Mouse (Mus musculus): ENCODE measurements around the gene Ndufa13. TPM values are rescaled to one million over a fixed set of nuclear protein-coding genes. Genes with fewer than 3 reads are reported as not detected.

The Ndufa13 gene
- polyA plus RNA-seq, 1 experiment: 437 TPM

DNA sequence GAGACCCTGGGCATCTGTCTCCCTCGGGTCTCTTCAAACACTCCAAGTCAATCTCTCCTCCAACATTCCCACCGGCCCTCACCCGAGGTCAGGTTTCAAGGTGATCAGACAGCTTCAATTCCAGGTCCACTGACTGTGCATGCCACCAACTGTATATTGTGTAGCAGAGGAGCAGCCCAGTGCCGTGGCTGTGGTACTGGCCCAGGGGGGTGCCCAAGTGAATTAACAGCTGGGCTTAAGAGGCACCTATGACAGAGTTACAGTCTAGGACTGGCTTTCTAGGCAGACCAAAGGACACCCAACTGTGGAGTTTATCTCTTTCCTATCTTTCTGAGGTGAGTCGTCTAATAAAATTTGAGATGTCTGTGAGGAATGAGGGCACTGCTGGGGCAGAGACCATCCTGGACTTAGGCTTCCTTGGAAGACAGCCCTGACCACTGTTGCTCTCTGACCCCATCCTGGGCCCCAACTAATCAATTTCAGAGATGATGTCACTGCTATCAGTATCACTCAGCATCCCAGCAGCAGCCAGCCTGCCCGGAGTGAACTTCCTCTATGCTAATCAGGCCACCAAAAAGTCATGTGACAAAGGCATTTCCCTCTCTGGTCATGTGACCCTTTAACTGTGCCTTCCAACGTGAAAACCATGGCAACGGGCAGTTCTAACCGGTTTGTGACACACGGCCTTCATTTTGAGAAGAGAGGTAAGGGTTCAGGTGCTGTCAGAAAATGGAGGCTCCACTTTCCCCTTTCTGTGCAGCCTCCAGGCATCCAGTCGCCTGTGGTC lies 17.7 kb upstream of the Ndufa13 start:
- H3K27ac ChIP-seq (replicated peaks; ENCODE audit: low read depth, low read length): peak overlapping the region; percentile 67
- 0 out of 2 replicates have a peak overlapping the region, but pooled peaks have one; percentile 24 for H3K4me3 ChIP-seq (ENCODE audit: insufficient read depth, low read depth, low read length)
- peaks cover 8% of the 10 kb centered on the region for H3K4me1 ChIP-seq (ENCODE audit: control insufficient read depth, insufficient read depth, insufficient read length, low read length)

- no peak overlapping the region for H3K27ac ChIP-seq (replicated peaks; ENCODE audit: low read depth, low read length)
- H3K4me1 ChIP-seq (ENCODE audit: control insufficient read depth, insufficient read depth, insufficient read length, low read length): peaks cover 8% of the 10 kb centered on the region
Observed at GRCm38 (mm10) chr8:69919010-69919409, 16.7 kb upstream of the Ndufa13 start.

DNA sequence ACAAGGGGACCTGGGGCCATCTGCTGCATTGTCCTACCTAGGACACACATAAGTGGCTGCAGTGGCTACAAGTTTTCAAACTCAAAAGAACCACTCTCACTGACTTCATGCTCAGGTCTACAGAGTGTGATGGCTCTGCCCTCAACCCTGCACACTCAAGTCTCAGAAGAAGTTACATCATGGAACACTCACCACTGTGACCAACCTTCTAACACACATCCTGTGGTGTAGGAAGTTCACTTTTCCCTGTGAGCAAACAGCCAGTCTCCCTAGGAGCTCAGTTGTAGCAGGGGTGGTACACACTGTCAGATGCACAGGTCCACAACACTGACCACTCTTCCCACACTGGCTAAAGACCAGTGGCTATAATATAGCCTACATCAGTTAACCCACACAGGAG lies 16.1 kb upstream of the Ndufa13 start:
- H3K4me1 ChIP-seq (ENCODE audit: control insufficient read depth, insufficient read depth, insufficient read length, low read length): peaks cover 8% of the 10 kb centered on the region
- H3K4me3 ChIP-seq (ENCODE audit: insufficient read depth, low read depth, low read length): no peak overlapping the region
- H3K27ac ChIP-seq (replicated peaks; ENCODE audit: low read depth, low read length): no peak overlapping the region

More at GRCm38 (mm10) chr8:69919010-69919409, 16.7 kb upstream of the Ndufa13 start:
- H3K4me3 ChIP-seq (ENCODE audit: insufficient read depth, low read depth, low read length): no peak overlapping the region

- H3K4me3 ChIP-seq (ENCODE audit: insufficient read depth, low read depth, low read length): no peak overlapping the region
- no peak overlapping the region for H3K27ac ChIP-seq (replicated peaks; ENCODE audit: low read depth, low read length)
- peaks cover 4% of the 10 kb centered on the region for H3K4me1 ChIP-seq (ENCODE audit: control insufficient read depth, insufficient read depth, insufficient read length, low read length)
Observed at GRCm38 (mm10) chr8:69915748-69916147, 13.4 kb upstream of the Ndufa13 start.

GRCm38 (mm10) chr8:69914526-69914925 lies 12.2 kb upstream of the Ndufa13 start:
- H3K4me1 ChIP-seq (ENCODE audit: control insufficient read depth, insufficient read depth, insufficient read length, low read length): no peaks in the 10 kb centered on the region
- H3K27ac ChIP-seq (replicated peaks; ENCODE audit: low read depth, low read length): no peak overlapping the region
- H3K4me3 ChIP-seq (ENCODE audit: insufficient read depth, low read depth, low read length): no peak overlapping the region

DNA sequence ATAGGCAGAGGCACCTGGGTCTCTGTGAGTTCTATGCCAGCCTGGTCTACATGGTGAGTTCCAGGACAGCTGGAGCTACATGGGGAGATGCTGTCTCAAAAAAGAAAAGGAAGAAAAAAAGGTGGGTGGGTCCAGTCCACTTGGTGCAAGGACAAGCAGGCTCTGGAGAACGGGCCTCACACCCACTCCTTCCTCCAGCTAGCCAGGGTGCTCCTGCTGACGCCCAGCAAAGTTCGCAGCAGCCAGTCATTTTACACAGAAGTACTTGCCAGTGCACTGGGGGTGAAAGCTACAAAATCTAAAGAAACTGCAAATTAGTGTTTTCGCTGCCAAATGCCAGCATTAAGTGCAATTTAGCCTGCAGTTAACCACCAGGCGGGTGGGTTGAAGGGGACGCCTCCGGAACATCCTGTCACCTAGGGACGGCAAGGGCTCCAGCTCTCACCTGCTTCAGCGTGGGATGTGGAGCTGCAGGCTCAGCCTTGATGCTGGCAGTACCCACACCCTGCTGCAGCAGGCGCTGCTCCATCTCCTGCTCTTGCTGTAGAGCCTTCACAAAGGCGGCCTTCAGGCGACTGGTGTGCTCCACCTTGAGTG lies 10.2 kb upstream of the Ndufa13 start:
- Histone ChIP-seq H3K4me3 (ENCODE audit: insufficient read depth, low read depth, low read length) (no peak overlapping the region), H3K27ac (replicated peaks; ENCODE audit: low read depth, low read length) (no peak overlapping the region)

GRCm38 (mm10) chr8:69911917-69912316 lies 9.6 kb upstream of the Ndufa13 start:
- Histone ChIP-seq H3K27ac (replicated peaks; ENCODE audit: low read depth, low read length) (no peak overlapping the region), H3K4me1 (ENCODE audit: control insufficient read depth, insufficient read depth, insufficient read length, low read length) (no peaks in the 10 kb centered on the region), H3K4me3 (ENCODE audit: insufficient read depth, low read depth, low read length) (no peak overlapping the region)

More for the DNA sequence above, 10.2 kb upstream of the Ndufa13 start:
- H3K4me1 ChIP-seq (ENCODE audit: control insufficient read depth, insufficient read depth, insufficient read length, low read length): no peaks in the 10 kb centered on the region

- Histone ChIP-seq H3K4me1 (ENCODE audit: control insufficient read depth, insufficient read depth, insufficient read length, low read length) (peaks cover 4% of the 10 kb centered on the region), H3K27ac (replicated peaks; ENCODE audit: low read depth, low read length) (no peak overlapping the region), H3K4me3 (ENCODE audit: insufficient read depth, low read depth, low read length) (no peak overlapping the region)
Observed at GRCm38 (mm10) chr8:69907106-69907505, 4.7 kb upstream of the Ndufa13 start.

- peaks cover 6% of the 10 kb centered on the region for H3K4me1 ChIP-seq (ENCODE audit: control insufficient read depth, insufficient read depth, insufficient read length, low read length)
- no peak overlapping the region for H3K27ac ChIP-seq (replicated peaks; ENCODE audit: low read depth, low read length)
- H3K4me3 ChIP-seq (ENCODE audit: insufficient read depth, low read depth, low read length): no peak overlapping the region
Observed at GRCm38 (mm10) chr8:69906260-69906659, 3.9 kb upstream of the Ndufa13 start.

DNA sequence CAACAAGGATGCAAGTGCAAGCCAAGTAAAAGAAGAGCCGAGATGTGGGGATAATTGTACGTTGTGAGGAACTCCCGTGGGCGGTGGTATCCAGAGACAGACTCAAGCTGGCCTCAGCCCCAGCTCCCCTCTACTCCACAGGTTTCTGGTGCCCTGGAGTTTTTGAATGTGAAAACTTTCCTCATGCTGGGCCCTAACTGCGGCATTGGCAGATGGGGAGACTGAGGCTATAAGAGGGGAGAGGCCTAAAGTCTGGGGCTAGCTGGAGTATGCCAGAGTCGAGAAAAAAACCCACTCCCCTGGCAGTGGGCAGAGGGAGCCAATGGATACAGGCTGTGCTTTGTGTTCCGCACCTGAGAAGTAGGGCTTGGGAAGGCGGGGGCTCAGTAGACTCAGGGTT lies 1.7 kb upstream of the Ndufa13 start:
- Histone ChIP-seq H3K4me1 (ENCODE audit: control insufficient read depth, insufficient read depth, insufficient read length, low read length) (peaks cover 6% of the 10 kb centered on the region), H3K4me3 (ENCODE audit: insufficient read depth, low read depth, low read length) (no peak overlapping the region), H3K27ac (replicated peaks; ENCODE audit: low read depth, low read length) (no peak overlapping the region)

GRCm38 (mm10) chr8:69903063-69903542 lies 745 bp upstream of the Ndufa13 start:
- 0 out of 2 replicates have a peak overlapping the region, but pooled peaks have one; percentile 11 for H3K27ac ChIP-seq (replicated peaks; ENCODE audit: low read depth, low read length)
- peaks cover 6% of the 10 kb centered on the region for H3K4me1 ChIP-seq (ENCODE audit: control insufficient read depth, insufficient read depth, insufficient read length, low read length)
- H3K4me3 ChIP-seq (ENCODE audit: insufficient read depth, low read depth, low read length): peak overlapping the region; percentile 56

DNA sequence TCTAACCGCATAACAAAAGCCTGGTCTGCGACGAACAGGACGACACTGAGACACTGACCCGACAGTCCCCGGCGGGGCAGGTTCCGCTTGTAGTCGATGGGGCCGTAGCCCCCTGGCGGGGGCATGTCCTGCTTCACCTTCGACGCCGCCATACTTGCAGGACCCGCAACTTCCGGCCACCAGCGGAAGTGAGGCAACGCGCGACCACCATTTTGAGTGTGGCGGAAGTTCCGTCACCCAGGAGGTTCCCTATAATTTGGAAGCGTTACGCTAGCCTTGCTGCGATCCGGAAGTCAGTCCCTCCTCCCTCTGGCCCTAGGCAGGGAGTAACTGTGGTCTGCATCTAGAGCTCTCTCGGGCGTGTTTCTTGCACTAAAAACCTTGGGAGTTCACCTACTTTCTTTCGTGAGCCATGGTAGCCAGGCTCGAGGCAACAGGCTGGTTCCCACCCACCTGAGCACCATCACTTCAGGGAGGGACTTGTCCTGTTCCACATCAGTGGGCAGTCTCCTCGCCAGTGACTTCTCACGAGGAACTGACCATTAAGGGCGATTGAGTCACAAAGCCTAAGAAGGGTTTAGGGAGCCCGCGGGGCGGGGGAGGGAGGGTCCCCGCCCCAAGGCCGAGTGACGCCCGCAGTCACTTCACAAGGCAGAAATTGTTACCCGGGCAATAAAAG lies 735 bp downstream of the Ndufa13 start:
- peak overlapping the region; percentile 94 for H3K27ac ChIP-seq (replicated peaks; ENCODE audit: low read depth, low read length)
- H3K4me3 ChIP-seq (ENCODE audit: insufficient read depth, low read depth, low read length): peak overlapping the region; percentile 89
- H3K4me1 ChIP-seq (ENCODE audit: control insufficient read depth, insufficient read depth, insufficient read length, low read length): peaks cover 6% of the 10 kb centered on the region

GRCm38 (mm10) chr8:69900895-69901451 lies 1.4 kb downstream of the Ndufa13 start:
- Histone ChIP-seq H3K27ac (replicated peaks; ENCODE audit: low read depth, low read length) (peak overlapping the region; percentile 94), H3K4me3 (ENCODE audit: insufficient read depth, low read depth, low read length) (peak overlapping the region; percentile 89), H3K4me1 (ENCODE audit: control insufficient read depth, insufficient read depth, insufficient read length, low read length) (peaks cover 6% of the 10 kb centered on the region)

- Histone ChIP-seq H3K4me3 (ENCODE audit: insufficient read depth, low read depth, low read length) (no peak overlapping the region), H3K27ac (replicated peaks; ENCODE audit: low read depth, low read length) (no peak overlapping the region), H3K4me1 (ENCODE audit: control insufficient read depth, insufficient read depth, insufficient read length, low read length) (peaks cover 6% of the 10 kb centered on the region)
Observed at GRCm38 (mm10) chr8:69899876-69900275, 2.5 kb downstream of the Ndufa13 start.

DNA sequence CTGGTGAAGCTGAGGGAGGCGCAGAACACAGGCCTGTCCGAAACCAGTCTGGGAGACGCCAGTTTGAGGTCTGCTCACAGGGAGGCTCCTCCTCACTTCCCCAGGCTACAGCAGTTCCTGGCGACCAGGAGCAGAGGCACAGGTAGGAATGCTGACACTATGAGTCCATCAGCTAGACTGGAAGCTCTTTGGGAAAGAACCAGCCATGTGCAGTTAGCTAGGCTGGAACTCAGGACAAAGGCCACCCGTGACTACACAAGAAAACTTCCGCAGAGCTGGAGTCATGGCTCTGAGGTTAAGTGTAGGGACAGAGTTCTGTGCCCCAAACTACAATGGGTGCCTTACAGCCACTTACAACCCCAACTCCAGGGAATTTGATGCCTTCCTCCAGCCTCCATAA lies 4.5 kb downstream of the Ndufa13 start:
- no peak overlapping the region for H3K4me3 ChIP-seq (ENCODE audit: insufficient read depth, low read depth, low read length)
- no peak overlapping the region for H3K27ac ChIP-seq (replicated peaks; ENCODE audit: low read depth, low read length)
- H3K4me1 ChIP-seq (ENCODE audit: control insufficient read depth, insufficient read depth, insufficient read length, low read length): peaks cover 6% of the 10 kb centered on the region
